Mouse (Mus musculus): ENCODE results near the gene Blm.

Blm gene

DNA sequence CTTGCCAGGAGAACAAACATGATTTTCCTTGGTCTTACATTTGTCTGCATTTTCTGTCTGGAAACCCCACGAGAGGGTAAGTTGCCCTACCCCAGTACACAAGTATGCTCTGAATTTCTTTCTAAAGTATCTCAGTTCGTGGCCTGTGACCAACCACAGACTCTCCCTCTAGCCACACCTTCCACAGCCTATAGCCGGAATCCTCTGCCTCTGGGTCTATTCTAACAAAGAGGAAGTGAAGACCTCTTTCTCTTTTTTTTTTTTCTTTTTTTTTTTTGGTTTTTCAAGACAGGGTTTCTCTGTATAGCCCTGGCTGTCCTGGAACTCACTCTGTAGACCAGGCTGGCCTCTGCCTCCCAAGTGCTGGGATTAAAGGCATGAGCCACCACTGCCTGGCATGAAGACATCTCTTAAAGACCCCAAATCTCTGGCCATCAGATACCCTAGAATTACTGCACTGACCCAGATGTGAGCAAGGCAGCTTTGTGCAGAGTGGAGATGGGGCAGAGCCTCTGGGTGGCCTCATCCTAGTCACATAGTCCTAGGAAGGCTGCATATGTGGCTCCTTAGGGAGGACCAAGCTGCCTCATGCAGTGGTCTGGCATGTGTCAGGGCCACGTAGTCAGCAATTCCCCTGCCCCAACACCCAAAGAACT is 79.3 kb downstream of the Blm start:
- TF ChIP-seq CTCF (conservative IDR thresholded peaks at IDR 0.05; ENCODE audit: low read length) = no peak
- no peak for TF ChIP-seq NANOG (IDR thresholded peaks at IDR 0.05; ENCODE audit: borderline replicate concordance, low read length)
- TF ChIP-seq POU5F1 (IDR thresholded peaks at IDR 0.05; ENCODE audit: borderline replicate concordance, low read length) = no peak
- Histone ChIP-seq H3K9me3 (ENCODE audit: low read length) (no peaks in the 10 kb centered on the region), H3K4me1 (replicated peaks; ENCODE audit: low read depth, low read length) (peaks cover 13% of the 10 kb centered on the region), H3K36me3 (ENCODE audit: insufficient read depth, low read length) (peaks cover 84% of the 10 kb centered on the region), H3K27me3 (ENCODE audit: insufficient read depth, low read length) (no peaks in the 10 kb centered on the region), H3K4me3 (replicated peaks; ENCODE audit: low read length) (no peak overlapping the region)

- Histone ChIP-seq H3K4me1 (replicated peaks; ENCODE audit: low read depth, low read length) (peaks cover 13% of the 10 kb centered on the region), H3K9me3 (ENCODE audit: low read length) (no peaks in the 10 kb centered on the region), H3K4me3 (replicated peaks; ENCODE audit: low read length) (no peak overlapping the region), H3K27me3 (ENCODE audit: insufficient read depth, low read length) (no peaks in the 10 kb centered on the region), H3K36me3 (ENCODE audit: insufficient read depth, low read length) (peaks cover 75% of the 10 kb centered on the region)
- TF ChIP-seq NANOG (IDR thresholded peaks at IDR 0.05; ENCODE audit: borderline replicate concordance, low read length) (no peak), POU5F1 (IDR thresholded peaks at IDR 0.05; ENCODE audit: borderline replicate concordance, low read length) (no peak), CTCF (conservative IDR thresholded peaks at IDR 0.05; ENCODE audit: low read length) (no peak)
Observed at GRCm38 (mm10) chr7:80454786-80455185, 80.1 kb downstream of the Blm start.

GRCm38 (mm10) chr7:80453997-80454396 is 80.9 kb downstream of the Blm start:
- Histone ChIP-seq H3K36me3 (ENCODE audit: insufficient read depth, low read length) (peaks cover 67% of the 10 kb centered on the region), H3K27me3 (ENCODE audit: insufficient read depth, low read length) (no peaks in the 10 kb centered on the region), H3K9me3 (ENCODE audit: low read length) (no peaks in the 10 kb centered on the region), H3K4me1 (replicated peaks; ENCODE audit: low read depth, low read length) (peaks cover 13% of the 10 kb centered on the region), H3K4me3 (replicated peaks; ENCODE audit: low read length) (no peak overlapping the region)
- no peak for TF ChIP-seq NANOG (IDR thresholded peaks at IDR 0.05; ENCODE audit: borderline replicate concordance, low read length)

DNA sequence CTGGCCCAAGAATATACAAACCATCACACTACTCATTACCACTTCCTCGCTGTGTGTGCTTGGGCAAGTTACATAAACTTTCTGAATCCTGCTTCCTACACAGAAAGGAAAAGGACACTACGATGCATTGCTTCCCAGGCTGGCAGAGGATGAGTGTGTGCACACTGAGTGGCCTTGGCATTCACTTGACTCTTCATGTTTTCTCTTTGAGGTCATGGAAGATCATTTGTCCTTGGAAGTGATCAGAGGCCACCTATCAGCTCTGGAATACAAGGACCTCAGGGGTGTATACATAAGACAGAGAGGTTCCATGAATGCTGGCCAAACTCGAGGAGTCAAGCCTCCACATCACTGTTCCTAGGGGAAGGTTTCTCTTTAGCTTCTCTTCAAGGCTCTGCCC is 81.8 kb downstream of the Blm start:
- Histone ChIP-seq H3K4me1 (replicated peaks; ENCODE audit: low read depth, low read length) (peaks cover 13% of the 10 kb centered on the region), H3K36me3 (ENCODE audit: insufficient read depth, low read length) (peaks cover 58% of the 10 kb centered on the region), H3K9me3 (ENCODE audit: low read length) (no peaks in the 10 kb centered on the region), H3K4me3 (replicated peaks; ENCODE audit: low read length) (no peak overlapping the region), H3K27me3 (ENCODE audit: insufficient read depth, low read length) (no peaks in the 10 kb centered on the region)
- TF ChIP-seq NANOG (IDR thresholded peaks at IDR 0.05; ENCODE audit: borderline replicate concordance, low read length) (no peak), CTCF (conservative IDR thresholded peaks at IDR 0.05; ENCODE audit: low read length) (no peak), POU5F1 (IDR thresholded peaks at IDR 0.05; ENCODE audit: borderline replicate concordance, low read length) (no peak)

- Histone ChIP-seq H3K9me3 (ENCODE audit: low read length) (no peaks in the 10 kb centered on the region), H3K27me3 (ENCODE audit: insufficient read depth, low read length) (no peaks in the 10 kb centered on the region), H3K36me3 (ENCODE audit: insufficient read depth, low read length) (peaks cover 50% of the 10 kb centered on the region), H3K4me1 (replicated peaks; ENCODE audit: low read depth, low read length) (peaks cover 13% of the 10 kb centered on the region), H3K4me3 (replicated peaks; ENCODE audit: low read length) (no peak overlapping the region)
- TF ChIP-seq NANOG (IDR thresholded peaks at IDR 0.05; ENCODE audit: borderline replicate concordance, low read length) (no peak), POU5F1 (IDR thresholded peaks at IDR 0.05; ENCODE audit: borderline replicate concordance, low read length) (no peak), CTCF (conservative IDR thresholded peaks at IDR 0.05; ENCODE audit: low read length) (no peak)
Observed at GRCm38 (mm10) chr7:80452241-80452640, 82.7 kb downstream of the Blm start.

DNA sequence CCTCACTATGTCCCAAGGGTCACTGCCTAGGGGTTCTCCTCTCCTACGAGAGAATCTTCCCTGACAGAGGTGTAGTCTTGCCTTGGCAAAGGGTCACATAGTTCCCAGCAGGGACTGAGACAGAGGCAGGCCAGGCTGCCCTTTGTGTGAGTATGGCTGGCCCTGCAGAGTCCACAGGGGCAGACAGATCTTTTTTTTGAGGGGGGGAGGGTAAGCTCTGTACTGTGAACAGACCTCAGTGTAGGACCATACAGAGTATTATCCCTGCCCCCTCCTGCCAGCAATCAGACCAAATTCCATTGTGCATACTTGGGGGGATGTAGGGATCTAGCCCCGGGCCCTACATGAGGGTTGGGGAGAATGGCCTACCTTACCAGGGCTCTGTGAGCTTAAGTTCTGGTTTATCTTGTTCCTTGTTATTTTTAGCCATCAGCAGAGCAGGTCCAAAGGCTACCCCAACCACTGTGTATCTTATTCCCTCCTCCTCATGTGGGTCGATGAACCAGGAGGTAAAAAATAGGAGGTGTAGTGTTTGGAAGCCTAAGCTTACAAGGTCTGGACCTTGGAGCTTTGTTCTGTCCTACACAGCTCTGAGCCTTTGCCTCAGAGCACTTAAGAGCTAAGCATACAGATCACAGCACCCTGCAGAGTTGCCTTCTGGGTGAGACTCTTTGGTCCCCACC is 83.2 kb downstream of the Blm start:
- Histone ChIP-seq H3K9me3 (ENCODE audit: low read length) (no peaks in the 10 kb centered on the region), H3K4me3 (replicated peaks; ENCODE audit: low read length) (no peak overlapping the region), H3K27me3 (ENCODE audit: insufficient read depth, low read length) (no peaks in the 10 kb centered on the region), H3K4me1 (replicated peaks; ENCODE audit: low read depth, low read length) (peaks cover 13% of the 10 kb centered on the region), H3K36me3 (ENCODE audit: insufficient read depth, low read length) (peaks cover 44% of the 10 kb centered on the region)
- TF ChIP-seq POU5F1 (IDR thresholded peaks at IDR 0.05; ENCODE audit: borderline replicate concordance, low read length) (no peak), CTCF (conservative IDR thresholded peaks at IDR 0.05; ENCODE audit: low read length) (no peak), NANOG (IDR thresholded peaks at IDR 0.05; ENCODE audit: borderline replicate concordance, low read length) (no peak)

GRCm38 (mm10) chr7:80450354-80450753 is 84.6 kb downstream of the Blm start:
- TF ChIP-seq POU5F1 (IDR thresholded peaks at IDR 0.05; ENCODE audit: borderline replicate concordance, low read length) (no peak), NANOG (IDR thresholded peaks at IDR 0.05; ENCODE audit: borderline replicate concordance, low read length) (no peak), CTCF (conservative IDR thresholded peaks at IDR 0.05; ENCODE audit: low read length) (no peak)
- Histone ChIP-seq H3K27me3 (ENCODE audit: insufficient read depth, low read length) (no peaks in the 10 kb centered on the region), H3K4me1 (replicated peaks; ENCODE audit: low read depth, low read length) (peaks cover 23% of the 10 kb centered on the region), H3K4me3 (replicated peaks; ENCODE audit: low read length) (no peak overlapping the region), H3K36me3 (ENCODE audit: insufficient read depth, low read length) (peaks cover 32% of the 10 kb centered on the region), H3K9me3 (ENCODE audit: low read length) (no peaks in the 10 kb centered on the region)

DNA sequence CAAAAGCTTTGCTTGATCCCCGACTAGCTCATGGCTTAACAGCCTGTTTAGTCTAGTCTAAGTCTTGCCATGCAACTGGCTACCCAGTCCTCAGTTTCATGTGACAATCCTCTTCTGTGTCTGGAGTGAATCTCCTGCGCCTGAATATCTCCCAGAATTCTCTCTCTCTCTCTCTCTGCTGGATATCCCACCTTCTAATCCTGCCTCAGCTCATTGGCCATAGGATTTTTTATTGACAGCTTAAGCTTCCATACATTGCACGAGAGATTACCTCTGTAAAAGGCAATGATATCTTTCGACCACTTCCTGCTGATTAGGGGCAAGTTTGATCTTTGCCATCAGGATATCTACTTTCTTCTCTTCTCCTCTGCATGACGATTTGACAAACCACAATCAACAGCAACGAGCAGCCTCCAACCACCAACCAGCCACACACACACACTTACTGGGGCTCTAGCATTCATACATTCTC is 85.3 kb downstream of the Blm start:
- Histone ChIP-seq H3K4me1 (replicated peaks; ENCODE audit: low read depth, low read length) (peaks cover 30% of the 10 kb centered on the region), H3K4me3 (replicated peaks; ENCODE audit: low read length) (no peak overlapping the region), H3K9me3 (ENCODE audit: low read length) (no peaks in the 10 kb centered on the region), H3K36me3 (ENCODE audit: insufficient read depth, low read length) (peaks cover 25% of the 10 kb centered on the region), H3K27me3 (ENCODE audit: insufficient read depth, low read length) (peaks cover 4% of the 10 kb centered on the region; the same call in 1 of the 2 replicates)
- TF ChIP-seq CTCF (conservative IDR thresholded peaks at IDR 0.05; ENCODE audit: low read length) = no peak
- no peak for TF ChIP-seq NANOG (IDR thresholded peaks at IDR 0.05; ENCODE audit: borderline replicate concordance, low read length)
- no peak for TF ChIP-seq POU5F1 (IDR thresholded peaks at IDR 0.05; ENCODE audit: borderline replicate concordance, low read length)
